Mouse (Mus musculus): Measurements from ENCODE around the gene Rptor.

GRCm38 (mm10) chr11:119784672-119785341 lies 182.1 kb downstream of the Rptor start:
- no peak for TF ChIP-seq CTCF (IDR thresholded peaks at IDR 0.05; ENCODE audit: low read depth)
- no peak for TF ChIP-seq EP300 (IDR thresholded peaks at IDR 0.05; ENCODE audit: low read depth)

Data from liver, postnatal 0 days (tissue).